Mouse (Mus musculus): ENCODE data around the gene Syngap1. TPM values are rescaled to one million over a fixed set of nuclear protein-coding genes. Genes with fewer than 3 reads are reported as not detected.
"Not testable (repeated sequence)": the region's sequence is repeated elsewhere in the genome, so short reads cannot be mapped to it uniquely, and the experiment has no call there.

Gene Syngap1
- polyA plus RNA-seq (2015; fragmentation: Nextera tagmentation; extraction: Ambion mirVana), result 0.21 TPM in 2 replicates

GRCm38 (mm10) chr17:26941031-26941789 is at the start of gene Syngap1:
Syngap1 (plus strand) TSS chr17:26941253.
- peak; percentile 13 for DNase-seq (ENCODE audit: low spot score)

GRCm38 (mm10) chr17:26892635-26893375 is 48.2 kb upstream of the Syngap1 start:
- no peak for DNase-seq (ENCODE audit: low spot score)

DNA sequence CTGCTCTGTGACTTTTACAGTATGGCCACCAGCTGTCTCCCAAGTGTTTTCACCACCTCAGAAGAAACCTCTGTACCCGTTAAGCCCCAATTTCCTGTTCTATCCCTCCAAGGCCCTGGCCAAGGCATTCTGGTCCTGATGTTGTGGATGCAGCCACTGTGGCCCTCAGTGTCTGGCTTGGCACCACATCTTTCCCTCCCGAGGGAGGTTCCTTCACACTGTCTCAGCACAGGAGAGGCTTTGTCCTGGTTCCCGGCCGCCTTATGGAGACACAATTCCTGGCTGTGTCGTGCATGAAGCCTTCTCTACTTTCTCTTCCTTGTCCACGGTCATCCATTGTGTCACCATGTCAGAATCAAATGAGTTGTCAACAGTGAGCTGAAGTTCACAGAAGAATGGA is 47.6 kb upstream of the Syngap1 start:
- DNase-seq (ENCODE audit: low spot score), result no peak

DNA sequence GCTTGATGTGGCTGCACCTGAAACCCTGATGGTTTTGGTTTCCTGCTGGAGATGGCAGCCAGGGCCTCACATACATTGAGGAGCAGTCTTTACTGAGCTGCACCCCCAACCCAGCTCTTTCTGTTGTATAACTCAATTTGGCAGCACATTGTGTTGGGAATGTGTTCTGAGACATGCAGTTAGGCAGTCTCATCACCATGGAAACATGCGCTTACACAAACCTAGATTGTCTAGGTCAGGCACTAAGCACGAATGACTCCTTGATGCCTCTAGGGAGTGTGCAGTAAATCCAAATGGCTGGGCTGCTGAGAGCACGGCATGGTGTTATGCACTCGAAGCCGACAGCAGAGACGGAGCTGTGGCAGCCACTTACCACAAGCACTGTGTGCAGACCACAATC is 46.7 kb upstream of the Syngap1 start:
- DNase-seq (ENCODE audit: low spot score), result peak; percentile 28

- DNase-seq (ENCODE audit: low spot score), result peak; percentile 64
Observed at GRCm38 (mm10) chr17:26895578-26895977, 45.5 kb upstream of the Syngap1 start.

GRCm38 (mm10) chr17:26900916-26901315 is 40.1 kb upstream of the Syngap1 start:
- DNase-seq (ENCODE audit: low spot score), result no peak

DNA sequence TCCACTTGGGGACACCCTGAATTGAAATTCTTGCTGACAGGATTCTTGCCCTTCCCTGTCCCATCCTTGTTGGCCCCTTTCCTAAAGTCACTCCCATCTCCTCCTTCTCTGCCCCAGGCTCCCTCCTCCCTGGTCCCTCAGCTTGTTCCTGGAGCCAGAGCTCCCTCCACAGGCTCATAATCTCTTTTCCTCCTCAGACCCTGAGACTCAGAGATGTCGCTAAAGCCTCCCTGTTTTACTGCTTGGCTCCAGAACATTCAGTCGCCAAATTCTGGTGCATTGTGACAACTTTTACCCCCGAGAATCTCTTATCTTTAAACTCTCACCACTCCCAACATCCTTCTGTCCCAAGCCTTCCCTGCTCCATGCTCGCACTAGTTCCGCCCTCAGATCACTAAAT is 36.7 kb upstream of the Syngap1 start:
- no peak for DNase-seq (ENCODE audit: low spot score)

GRCm38 (mm10) chr17:26907506-26907905 is 33.5 kb upstream of the Syngap1 start:
- DNase-seq (ENCODE audit: low spot score), result not testable (repeated sequence)

DNA sequence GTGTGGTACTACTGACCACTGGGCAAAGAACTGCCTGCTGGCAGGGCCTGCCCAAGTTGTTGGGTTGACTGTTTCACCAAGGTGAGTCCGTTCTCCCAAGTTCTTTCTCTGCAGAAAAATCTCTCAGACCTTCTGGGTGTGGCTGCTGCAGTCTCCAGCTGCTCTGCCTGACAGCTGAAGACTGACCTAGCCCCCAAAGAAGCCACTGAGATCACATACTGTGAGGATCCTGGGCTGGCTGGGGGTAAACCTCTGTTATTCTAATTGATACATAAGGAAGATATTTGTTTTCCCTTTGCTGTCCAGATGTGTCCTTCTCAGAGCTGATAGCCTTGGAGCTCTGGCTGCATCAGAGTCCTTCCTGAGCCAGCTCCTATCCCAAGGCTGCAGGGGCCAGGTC is 25.8 kb upstream of the Syngap1 start:
- DNase-seq (ENCODE audit: low spot score), result no peak

DNA sequence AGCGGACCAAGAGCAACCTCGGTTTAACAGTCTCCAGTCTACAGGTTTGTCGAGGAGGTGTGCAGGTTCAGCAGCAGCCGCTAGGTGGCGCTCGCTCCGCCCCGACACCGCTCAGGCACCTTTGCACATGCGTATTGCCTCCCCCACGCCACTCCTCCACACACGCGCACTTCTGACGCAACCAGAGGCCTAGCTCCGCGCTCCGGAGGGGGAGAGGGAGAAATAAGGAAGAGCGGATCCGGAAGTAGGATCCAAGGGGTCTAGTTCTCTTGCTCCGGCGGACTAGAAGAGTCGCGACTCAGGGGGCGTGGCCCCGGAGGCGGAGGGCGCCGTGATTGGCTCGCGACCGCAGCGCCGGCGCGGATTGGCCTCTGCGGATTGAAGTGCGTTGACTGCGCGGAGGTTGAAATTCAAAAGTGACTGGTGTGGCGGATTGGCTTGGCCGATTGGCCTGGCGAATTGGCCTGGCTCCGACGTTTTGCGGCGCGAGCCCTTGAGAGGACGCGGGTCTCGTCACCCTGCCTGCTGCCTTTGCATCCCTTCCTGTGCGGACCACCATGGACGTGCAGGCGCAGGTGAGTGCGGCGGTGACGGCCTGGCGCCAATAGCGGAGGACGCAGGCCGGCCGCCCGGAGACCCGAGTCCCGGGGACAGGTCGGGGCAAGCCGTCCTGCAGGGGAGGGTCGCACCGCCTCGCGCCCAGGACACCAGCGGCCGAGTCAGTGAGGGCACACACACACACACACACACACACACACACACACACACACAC is 24.2 kb upstream of the Syngap1 start, which contains the start of gene Kifc5b:
TSS of gene Kifc5b (plus strand) at position 381 of the 772 bp plus-strand sequence.
- peak; percentile 100 for DNase-seq (ENCODE audit: low spot score)

DNA sequence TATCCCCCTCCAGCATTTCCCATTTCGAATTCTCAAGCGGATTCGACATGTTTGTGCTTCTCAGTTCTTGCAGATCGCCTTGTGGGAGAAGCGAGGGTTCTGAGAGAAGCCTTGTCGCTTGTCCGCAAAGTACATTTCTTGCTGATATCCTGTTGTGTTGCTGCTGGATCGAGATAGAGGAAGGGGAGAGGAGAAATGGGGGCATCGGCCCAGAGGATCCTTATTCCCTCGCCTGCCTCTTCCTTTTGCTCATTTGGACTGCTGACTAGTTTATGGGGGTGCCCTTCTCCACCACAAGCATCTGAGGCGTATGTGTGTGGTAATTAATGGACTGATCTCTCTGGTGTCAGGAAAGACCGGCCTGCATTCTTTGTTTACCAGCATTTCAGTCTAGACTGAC is 23.5 kb upstream of the Syngap1 start:
- DNase-seq (ENCODE audit: low spot score), result peak; percentile 29

DNA sequence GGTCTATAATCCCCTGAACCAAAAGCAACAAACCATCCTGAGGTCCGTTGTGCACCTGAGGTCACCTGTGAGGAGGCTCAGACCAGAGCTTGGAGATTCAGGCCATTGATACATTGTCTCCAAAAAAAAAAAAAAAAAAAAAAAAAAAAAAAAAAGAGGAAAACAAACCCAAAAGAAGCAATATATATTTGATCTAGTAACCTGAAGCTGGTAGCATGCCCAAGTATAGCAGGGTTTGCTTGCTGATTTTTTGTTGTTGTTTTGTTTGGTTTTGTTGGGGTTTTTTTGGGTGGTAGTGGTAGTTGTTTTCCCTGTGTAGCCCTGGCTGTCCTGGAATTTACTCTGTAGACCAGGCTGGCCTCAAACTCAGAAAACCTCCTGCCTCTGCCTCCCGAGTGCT is 22.7 kb upstream of the Syngap1 start:
- DNase-seq (ENCODE audit: low spot score), result no peak

DNA sequence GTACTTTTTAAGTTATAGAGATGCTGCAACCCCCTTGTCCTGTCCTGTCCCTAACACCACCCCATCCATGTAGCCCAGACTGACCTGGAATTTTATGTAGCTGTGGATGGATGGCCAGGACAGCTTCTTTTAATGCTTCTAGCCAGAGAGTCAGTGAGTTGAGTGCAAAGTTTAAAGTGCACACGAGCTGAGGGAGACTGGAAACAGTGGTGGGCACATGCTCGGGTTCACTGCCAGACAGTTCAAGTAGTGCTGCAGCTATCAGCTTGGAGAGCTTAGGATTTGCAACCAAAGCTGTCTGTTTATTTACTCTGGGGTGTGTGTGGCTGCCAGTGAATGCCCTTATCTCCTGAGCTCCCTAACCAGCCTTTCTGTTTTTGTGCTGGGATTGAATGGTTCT is 21.5 kb upstream of the Syngap1 start:
- DNase-seq (ENCODE audit: low spot score), result not testable (repeated sequence)

- not testable (repeated sequence) for DNase-seq (ENCODE audit: low spot score)
Observed at GRCm38 (mm10) chr17:26922368-26922767, 18.7 kb upstream of the Syngap1 start.

DNA sequence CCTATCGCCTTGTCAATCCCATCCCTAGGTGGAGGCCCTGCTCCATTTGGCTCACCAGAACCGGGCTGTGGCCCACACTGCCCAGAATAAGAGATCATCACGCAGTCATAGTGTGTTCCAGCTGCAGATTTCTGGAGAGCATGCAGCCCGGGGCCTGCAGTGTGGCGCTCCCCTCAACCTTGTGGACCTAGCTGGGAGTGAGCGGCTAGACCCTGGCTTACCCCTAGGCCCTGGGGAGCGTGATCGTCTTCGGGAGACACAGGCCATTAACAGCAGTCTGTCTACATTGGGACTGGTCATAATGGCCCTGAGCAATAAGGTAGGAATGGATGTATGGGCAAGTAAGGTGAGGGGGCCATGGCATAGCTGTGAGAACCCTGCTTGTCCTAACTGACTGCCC is 15.6 kb upstream of the Syngap1 start:
- not testable (repeated sequence) for DNase-seq (ENCODE audit: low spot score)

DNA sequence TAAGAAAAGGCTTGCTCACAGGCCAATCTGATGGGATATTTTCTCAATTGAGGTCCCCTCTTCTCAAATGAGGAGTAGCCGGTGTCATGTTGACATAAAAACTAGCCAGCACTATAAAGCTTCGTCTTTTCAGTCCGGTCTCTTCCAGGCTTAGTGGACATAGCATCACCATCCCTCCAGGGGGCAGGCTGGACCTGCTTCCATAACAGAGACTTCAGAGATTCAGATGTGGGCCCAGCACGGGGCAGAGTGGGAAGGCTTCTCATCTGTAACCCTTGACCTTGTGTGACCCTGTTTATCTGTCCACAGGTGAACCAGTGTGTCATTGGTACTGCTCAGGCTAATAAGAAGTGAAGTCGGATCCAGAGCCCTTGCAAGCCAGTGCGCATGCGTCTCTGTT is 9.3 kb upstream of the Syngap1 start:
- not testable (repeated sequence) for DNase-seq (ENCODE audit: low spot score)

DNA sequence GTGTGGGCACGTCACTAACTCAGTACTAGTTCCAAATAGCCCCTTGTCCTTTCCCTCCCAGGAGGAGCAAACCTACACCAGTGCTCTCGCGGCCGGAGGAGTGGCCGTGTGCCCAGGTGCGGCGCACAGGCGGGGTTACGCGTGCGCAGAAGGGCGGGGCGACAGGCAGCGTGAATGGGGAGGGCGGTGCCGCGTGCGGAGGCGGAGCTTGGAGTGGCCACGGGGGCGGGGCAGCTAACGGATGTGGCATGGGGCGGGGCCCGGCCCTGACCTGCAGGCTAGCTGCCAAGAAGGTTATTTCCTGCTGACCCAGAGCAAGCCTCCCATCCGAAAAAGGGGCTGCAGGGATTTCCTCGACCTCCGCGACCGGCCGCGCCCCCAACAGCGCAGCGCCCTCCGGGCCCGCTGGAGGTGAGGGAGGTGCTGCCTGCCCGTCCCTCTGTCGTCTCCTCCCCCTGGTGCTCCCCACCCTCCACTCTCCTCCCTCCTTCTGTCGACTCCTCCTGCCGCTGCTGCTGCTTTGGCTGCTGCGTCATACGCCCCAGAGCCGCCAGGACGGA is 8.1 kb upstream of the Syngap1 start, which contains the start of gene Phf1:
TSS of gene Phf1 (plus strand) at position 214 of the 560 bp plus-strand sequence.
- DNase-seq (ENCODE audit: low spot score), result peak; percentile 93

DNA sequence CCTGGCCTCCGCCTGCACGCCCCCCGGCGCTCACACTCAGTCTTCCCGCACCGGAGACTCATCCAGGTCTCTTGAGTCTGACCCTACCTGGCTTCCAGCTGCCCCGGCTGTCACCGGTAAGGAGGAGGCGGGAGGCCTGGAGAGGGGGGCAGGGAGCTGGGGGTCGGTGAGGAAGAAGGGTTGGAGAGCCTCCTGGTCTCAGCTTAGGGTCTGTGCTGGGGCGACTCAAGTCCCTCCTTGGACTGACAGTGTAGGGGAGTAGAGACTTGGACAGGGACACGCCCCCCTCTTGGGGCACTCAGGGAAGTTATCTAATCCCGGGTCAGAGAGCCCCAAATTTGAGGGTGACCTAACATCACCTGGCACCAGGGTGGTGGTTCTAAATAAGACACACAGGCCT is 7.6 kb upstream of the Syngap1 start:
- DNase-seq (ENCODE audit: low spot score), result no peak

DNA sequence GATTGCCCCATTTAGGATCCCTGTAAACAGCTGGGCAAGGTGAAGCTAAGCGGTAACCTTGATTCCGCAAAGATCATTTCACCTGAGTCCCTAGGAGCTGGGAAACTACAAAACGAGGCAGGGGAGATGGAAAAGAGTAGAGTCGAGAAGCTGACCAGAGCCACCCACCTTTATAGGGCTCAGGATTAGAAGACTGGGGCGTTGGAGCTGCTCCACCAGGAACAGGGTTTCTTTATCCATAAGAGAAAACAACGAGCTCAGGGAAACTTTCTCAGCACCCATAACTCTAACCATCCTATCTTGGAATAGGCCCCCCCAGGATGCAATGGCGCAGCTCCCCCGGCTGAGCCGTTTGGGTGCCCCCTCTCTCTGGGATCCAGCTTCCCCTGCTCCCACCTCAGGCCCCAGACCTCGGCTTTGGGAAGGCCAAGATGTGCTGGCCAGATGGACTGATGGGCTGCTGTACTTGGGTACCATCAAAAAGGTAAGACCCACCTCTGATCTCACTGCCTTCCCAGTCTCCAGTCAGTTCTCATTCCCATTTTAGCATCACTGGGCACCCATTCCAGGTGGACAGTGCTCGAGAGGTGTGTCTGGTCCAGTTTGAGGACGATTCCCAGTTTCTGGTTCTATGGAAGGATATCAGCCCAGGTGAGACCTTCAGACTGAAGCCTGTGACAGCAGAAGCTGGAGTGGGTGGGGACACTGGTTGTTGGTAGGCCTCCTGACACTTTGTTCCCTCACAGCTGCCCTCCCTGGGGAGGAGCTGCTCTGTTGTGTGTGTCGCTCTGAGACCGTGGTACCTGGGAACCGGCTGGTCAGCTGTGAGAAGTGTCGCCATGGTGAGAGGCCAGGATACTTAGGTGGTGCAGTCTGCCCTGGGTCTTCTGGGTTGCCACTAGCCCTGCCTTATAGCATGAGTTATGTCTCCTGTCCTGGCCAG is 6.9 kb upstream of the Syngap1 start:
- DNase-seq (ENCODE audit: low spot score), result no peak

DNA sequence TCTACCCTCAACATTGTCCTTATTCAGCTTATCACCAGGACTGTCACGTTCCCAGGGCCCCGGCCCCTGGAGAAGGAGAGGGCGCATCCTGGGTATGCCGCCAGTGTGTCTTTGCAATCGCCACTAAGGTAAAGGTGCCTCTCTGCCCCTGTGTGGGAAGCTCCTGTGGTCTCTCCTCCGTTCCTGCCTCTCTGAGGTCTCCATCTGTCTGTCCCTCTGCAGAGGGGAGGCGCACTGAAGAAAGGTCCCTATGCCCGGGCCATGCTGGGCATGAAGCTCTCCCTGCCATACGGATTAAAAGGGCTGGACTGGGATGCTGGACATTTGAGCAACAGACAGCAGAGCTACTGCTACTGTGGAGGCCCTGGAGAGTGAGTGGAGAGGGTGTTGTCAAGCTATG is 6.0 kb upstream of the Syngap1 start:
- no peak for DNase-seq (ENCODE audit: low spot score)

Data from thymus, postnatal 0 days (tissue).